Mouse (Mus musculus): ENCODE measurements around the gene Myzap.

- TF ChIP-seq CTCF (IDR thresholded peaks at IDR 0.05; ENCODE audit: low read depth) (no peak), EP300 (IDR thresholded peaks at IDR 0.05; ENCODE audit: low read depth) (no peak)
These were observed 48.3 kb upstream of the Myzap start for GRCm38 (mm10) chr9:71640361-71640927.
